Mouse (Mus musculus): Measurements from ENCODE around the gene Lmod1. TPM values are rescaled to one million over a fixed set of nuclear protein-coding genes. Genes with fewer than 3 reads are reported as not detected.

Gene Lmod1
- polyA plus RNA-seq, 1 experiment from 2014 or later: 0.42 TPM

GRCm38 (mm10) chr1:135363446-135363845 lies 38.8 kb downstream of the Lmod1 start:
- Histone ChIP-seq H3K9ac (no peak overlapping the region), H3K27ac (no peak overlapping the region), H3K36me3 (no peaks in the 10 kb centered on the region), H3K4me3 (no peak overlapping the region), H3K9me3 (peaks cover 3% of the 10 kb centered on the region; the same call in 1 of the 2 replicates), H3K4me2 (no peak overlapping the region), H3K4me1 (0 out of 2 replicates have a peak, but pooled peaks cover 4% of the 10 kb centered on the region), H3K27me3 (no peaks in the 10 kb centered on the region)
- WGBS: 87% methylated on average over 8 of the region's 8 CpGs
- no peak for ATAC-seq (ENCODE audit: insufficient number of reproducible peaks, insufficient read depth, low FRiP score, low TSS enrichment, low read depth)

GRCm38 (mm10) chr1:135366380-135366779 lies 41.8 kb downstream of the Lmod1 start:
- Histone ChIP-seq H3K4me2 (no peak overlapping the region), H3K9ac (no peak overlapping the region), H3K4me1 (peaks cover 15% of the 10 kb centered on the region), H3K9me3 (peaks cover 3% of the 10 kb centered on the region; the same call in 1 of the 2 replicates), H3K4me3 (no peak overlapping the region), H3K27me3 (no peaks in the 10 kb centered on the region), H3K36me3 (no peaks in the 10 kb centered on the region), H3K27ac (no peak overlapping the region)
- no peak for ATAC-seq (ENCODE audit: insufficient number of reproducible peaks, insufficient read depth, low FRiP score, low TSS enrichment, low read depth)

GRCm38 (mm10) chr1:135367005-135367404 lies 42.4 kb downstream of the Lmod1 start:
- H3K9ac ChIP-seq: no peak overlapping the region

GRCm38 (mm10) chr1:135367595-135367994 lies 43.0 kb downstream of the Lmod1 start:
- Histone ChIP-seq H3K4me3 (no peak overlapping the region), H3K27ac (no peak overlapping the region), H3K9me3 (no peaks in the 10 kb centered on the region), H3K27me3 (no peaks in the 10 kb centered on the region), H3K4me1 (peaks cover 15% of the 10 kb centered on the region), H3K9ac (no peak overlapping the region), H3K36me3 (no peaks in the 10 kb centered on the region), H3K4me2 (no peak overlapping the region)
- no peak for ATAC-seq (ENCODE audit: insufficient number of reproducible peaks, insufficient read depth, low FRiP score, low TSS enrichment, low read depth)
- WGBS: 68% methylated on average over 8 of the region's 8 CpGs

More at GRCm38 (mm10) chr1:135367005-135367404, 42.4 kb downstream of the Lmod1 start:
- Histone ChIP-seq H3K27me3 (no peaks in the 10 kb centered on the region), H3K4me2 (no peak overlapping the region), H3K9me3 (peaks cover 2% of the 10 kb centered on the region; the same call in 1 of the 2 replicates), H3K4me3 (no peak overlapping the region), H3K27ac (no peak overlapping the region), H3K4me1 (peaks cover 15% of the 10 kb centered on the region), H3K36me3 (no peaks in the 10 kb centered on the region)
- no peak for ATAC-seq (ENCODE audit: insufficient number of reproducible peaks, insufficient read depth, low FRiP score, low TSS enrichment, low read depth)
- WGBS: 76% methylated on average over 7 of the region's 7 CpGs

GRCm38 (mm10) chr1:135368245-135368644 lies 43.6 kb downstream of the Lmod1 start:
- no peaks in the 10 kb centered on the region for H3K27me3 ChIP-seq
- H3K36me3 ChIP-seq: no peaks in the 10 kb centered on the region
- H3K4me3 ChIP-seq: peak overlapping the region; percentile 50
- peak overlapping the region; percentile 88 for H3K4me2 ChIP-seq
- H3K27ac ChIP-seq: no peak overlapping the region
- peaks cover 15% of the 10 kb centered on the region for H3K4me1 ChIP-seq
- H3K9ac ChIP-seq: peak overlapping the region; percentile 75
- WGBS: under 1% methylated on average over 20 of the region's 20 CpGs
- H3K9me3 ChIP-seq: no peaks in the 10 kb centered on the region
- ATAC-seq (ENCODE audit: insufficient number of reproducible peaks, insufficient read depth, low FRiP score, low TSS enrichment, low read depth): peak; percentile 53; the same call in 1 of the 2 replicates

- 12% methylated on average over 14 of the region's 14 CpGs for WGBS
- peak overlapping the region; percentile 50 for H3K4me3 ChIP-seq
- no peak for ATAC-seq (ENCODE audit: insufficient number of reproducible peaks, insufficient read depth, low FRiP score, low TSS enrichment, low read depth)
Measured at GRCm38 (mm10) chr1:135368982-135369381, 44.4 kb downstream of the Lmod1 start.

GRCm38 (mm10) chr1:135369415-135369814 lies 44.8 kb downstream of the Lmod1 start:
- Histone ChIP-seq H3K9ac (no peak overlapping the region), H3K27me3 (no peaks in the 10 kb centered on the region), H3K4me1 (peaks cover 25% of the 10 kb centered on the region), H3K4me2 (no peak overlapping the region), H3K27ac (no peak overlapping the region), H3K9me3 (no peaks in the 10 kb centered on the region), H3K4me3 (no peak overlapping the region), H3K36me3 (no peaks in the 10 kb centered on the region)
- 79% methylated on average over 5 of the region's 5 CpGs for WGBS
- no peak for ATAC-seq (ENCODE audit: insufficient number of reproducible peaks, insufficient read depth, low FRiP score, low TSS enrichment, low read depth)

More at GRCm38 (mm10) chr1:135368982-135369381, 44.4 kb downstream of the Lmod1 start:
- peaks cover 20% of the 10 kb centered on the region for H3K4me1 ChIP-seq
- H3K4me2 ChIP-seq: peak overlapping the region; percentile 88
- no peaks in the 10 kb centered on the region for H3K27me3 ChIP-seq
- H3K9ac ChIP-seq: peak overlapping the region; percentile 75
- no peaks in the 10 kb centered on the region for H3K9me3 ChIP-seq
- no peak overlapping the region for H3K27ac ChIP-seq
- no peaks in the 10 kb centered on the region for H3K36me3 ChIP-seq

GRCm38 (mm10) chr1:135373171-135373677 lies 48.6 kb downstream of the Lmod1 start:
- H3K4me1 ChIP-seq: peaks cover 30% of the 10 kb centered on the region
- H3K9ac ChIP-seq: no peak overlapping the region
- no peak overlapping the region for H3K27ac ChIP-seq
- peak overlapping the region; percentile 23 for H3K4me2 ChIP-seq
- H3K4me3 ChIP-seq: no peak overlapping the region
- no peaks in the 10 kb centered on the region for H3K9me3 ChIP-seq
- no peaks in the 10 kb centered on the region for H3K27me3 ChIP-seq
- ATAC-seq (ENCODE audit: insufficient number of reproducible peaks, insufficient read depth, low FRiP score, low TSS enrichment, low read depth): no peak
- 71% methylated on average over 4 of the region's 4 CpGs for WGBS
- no peaks in the 10 kb centered on the region for H3K36me3 ChIP-seq

- no peak for ATAC-seq (ENCODE audit: insufficient number of reproducible peaks, insufficient read depth, low FRiP score, low TSS enrichment, low read depth)
- Histone ChIP-seq H3K4me2 (peak overlapping the region; percentile 96), H3K4me3 (peak overlapping the region; percentile 70), H3K9me3 (no peaks in the 10 kb centered on the region), H3K27me3 (no peaks in the 10 kb centered on the region), H3K36me3 (no peaks in the 10 kb centered on the region), H3K9ac (peak overlapping the region; percentile 78), H3K27ac (no peak overlapping the region; the same call in 1 of the 2 replicates), H3K4me1 (peaks cover 22% of the 10 kb centered on the region)
- WGBS: 4% methylated on average over 19 of the region's 19 CpGs
Measured at GRCm38 (mm10) chr1:135374175-135374867, 49.7 kb downstream of the Lmod1 start.

- Histone ChIP-seq H3K4me1 (peaks cover 19% of the 10 kb centered on the region), H3K9me3 (no peaks in the 10 kb centered on the region), H3K4me3 (peak within 1 kb of the TSS; percentile 70), H3K27ac (no peak within 1 kb of the TSS; the same call in 1 of the 2 replicates), H3K9ac (peak within 1 kb of the TSS; percentile 78), H3K27me3 (no peaks in the 10 kb centered on the region), H3K4me2 (peak within 1 kb of the TSS; percentile 96), H3K36me3 (no peaks in the 10 kb centered on the region)
- WGBS: 2% methylated on average over 38 of the region's 38 CpGs
- ATAC-seq (ENCODE audit: insufficient number of reproducible peaks, insufficient read depth, low FRiP score, low TSS enrichment, low read depth): peak; percentile 82
Measured at GRCm38 (mm10) chr1:135374868-135375581, 50.4 kb downstream of the Lmod1 start, which contains the start of gene Shisa4. TSS of gene Shisa4 (minus strand) at chr1:135375237.

- Histone ChIP-seq H3K4me1 (peaks cover 19% of the 10 kb centered on the region), H3K4me2 (no peak overlapping the region), H3K27ac (no peak overlapping the region), H3K9me3 (no peaks in the 10 kb centered on the region), H3K4me3 (no peak overlapping the region), H3K36me3 (peaks cover 15% of the 10 kb centered on the region), H3K27me3 (no peaks in the 10 kb centered on the region), H3K9ac (no peak overlapping the region)
- no peak for ATAC-seq (ENCODE audit: insufficient number of reproducible peaks, insufficient read depth, low FRiP score, low TSS enrichment, low read depth)
- 72% methylated on average over 9 of the region's 9 CpGs for WGBS
Measured at GRCm38 (mm10) chr1:135378576-135378975, 54.0 kb downstream of the Lmod1 start.

All from embryonic facial prominence, embryonic 13.5 days (tissue).